Mouse (Mus musculus): Measurements from ENCODE around the gene Trpm2. TPM values are rescaled to one million over a fixed set of nuclear protein-coding genes. Genes with fewer than 3 reads are reported as not detected.

Gene Trpm2
- polyA plus RNA-seq, 1 experiment from 2014 or later = 1.7 TPM

GRCm38 (mm10) chr10:78007203-78007602, 36.8 kb upstream of the Trpm2 start:
- TF ChIP-seq EP300 (IDR thresholded peaks at IDR 0.05; ENCODE audit: low read depth) (no peak), CTCF (IDR thresholded peaks at IDR 0.05; ENCODE audit: low read depth) (no peak)
- Histone ChIP-seq H3K9ac (replicated peaks) (peak overlapping the region; percentile 70; the same call in 1 of the 2 replicates), H3K4me3 (ENCODE audit: low read depth, low read length) (peak overlapping the region; percentile 80; the same call in 1 of the 2 replicates), H3K9me3 (ENCODE audit: low read length) (no peaks in the 10 kb centered on the region), H3K27me3 (ENCODE audit: insufficient read depth, low read length) (no peaks in the 10 kb centered on the region), H3K27ac (ENCODE audit: low read depth) (peak overlapping the region; percentile 62; the same call in 1 of the 2 replicates), H3K4me1 (ENCODE audit: insufficient read depth) (peaks cover 46% of the 10 kb centered on the region), H3K4me2 (ENCODE audit: low read depth, low read length) (peak overlapping the region; percentile 87), H3K36me3 (replicated peaks; ENCODE audit: insufficient read depth, low read length) (peaks cover 12% of the 10 kb centered on the region; the same call in 1 of the 2 replicates)
- no peak for DNase-seq
- WGBS (ENCODE audit: insufficient replicate concordance) = 9% methylated on average over 7 of the region's 7 CpGs
- ATAC-seq = no peak

DNA sequence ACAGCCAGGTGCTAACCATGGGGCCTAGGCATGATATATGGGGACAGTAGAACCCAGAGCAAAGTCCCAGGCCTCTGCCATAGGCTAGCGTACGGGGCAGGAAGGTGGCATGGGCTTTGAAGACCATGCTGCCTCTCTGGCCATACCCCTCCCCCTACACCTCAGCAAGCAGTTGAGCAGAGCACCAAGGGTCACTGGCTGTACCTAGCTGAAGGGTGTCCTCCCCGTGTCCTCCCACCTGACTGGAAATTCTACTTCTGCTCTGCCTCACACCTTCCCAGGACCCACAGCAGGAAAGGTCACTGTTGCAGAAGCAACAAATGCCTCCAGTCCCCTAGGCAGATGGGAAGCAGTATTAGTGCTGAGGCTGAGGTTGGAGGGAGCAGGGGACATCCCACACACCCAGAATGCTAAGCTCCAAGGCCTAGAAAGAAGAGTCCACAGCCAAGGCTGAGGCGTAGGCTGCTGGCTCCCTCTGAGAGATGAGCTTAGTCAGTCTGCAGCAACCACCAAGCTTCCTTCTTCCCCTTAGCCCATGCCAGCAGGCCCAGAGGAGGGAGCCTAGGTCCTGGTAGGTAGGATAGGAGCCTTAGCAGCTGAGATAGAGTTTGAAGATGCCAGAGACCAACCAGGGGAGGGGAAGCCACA, 35.6 kb upstream of the Trpm2 start:
- H3K4me1 ChIP-seq (ENCODE audit: insufficient read depth) = peaks cover 46% of the 10 kb centered on the region
- ATAC-seq (no peak), DNase-seq (no peak)
- H3K9ac ChIP-seq (replicated peaks) = peak overlapping the region; percentile 32
- H3K4me3 ChIP-seq (ENCODE audit: low read depth, low read length) = no peak overlapping the region
- no peaks in the 10 kb centered on the region for H3K9me3 ChIP-seq (ENCODE audit: low read length)
- H3K27ac ChIP-seq (ENCODE audit: low read depth) = no peak overlapping the region
- peaks cover 24% of the 10 kb centered on the region for H3K36me3 ChIP-seq (replicated peaks; ENCODE audit: insufficient read depth, low read length)
- WGBS (ENCODE audit: insufficient replicate concordance) = 82% methylated on average over 4 of the region's 4 CpGs
- peak overlapping the region; percentile 10; the same call in 1 of the 2 replicates for H3K4me2 ChIP-seq (ENCODE audit: low read depth, low read length)
- TF ChIP-seq CTCF (IDR thresholded peaks at IDR 0.05; ENCODE audit: low read depth) (no peak), EP300 (IDR thresholded peaks at IDR 0.05; ENCODE audit: low read depth) (no peak)
- no peaks in the 10 kb centered on the region for H3K27me3 ChIP-seq (ENCODE audit: insufficient read depth, low read length)

- TF ChIP-seq EP300 (IDR thresholded peaks at IDR 0.05; ENCODE audit: low read depth) (no peak), CTCF (IDR thresholded peaks at IDR 0.05; ENCODE audit: low read depth) (no peak)
- no peaks in the 10 kb centered on the region for H3K27me3 ChIP-seq (ENCODE audit: insufficient read depth, low read length)
- peaks cover 42% of the 10 kb centered on the region for H3K4me1 ChIP-seq (ENCODE audit: insufficient read depth)
- peaks cover 37% of the 10 kb centered on the region for H3K36me3 ChIP-seq (replicated peaks; ENCODE audit: insufficient read depth, low read length)
- H3K4me2 ChIP-seq (ENCODE audit: low read depth, low read length) = peak overlapping the region; percentile 40
- H3K9me3 ChIP-seq (ENCODE audit: low read length) = no peaks in the 10 kb centered on the region
- DNase-seq = no peak
- 61% methylated on average over 3 of the region's 3 CpGs for WGBS (ENCODE audit: insufficient replicate concordance)
- H3K27ac ChIP-seq (ENCODE audit: low read depth) = 0 out of 2 replicates have a peak overlapping the region, but pooled peaks have one; percentile 24
- H3K4me3 ChIP-seq (ENCODE audit: low read depth, low read length) = no peak overlapping the region
- H3K9ac ChIP-seq (replicated peaks) = no peak overlapping the region; the same call in 1 of the 2 replicates
- no peak for ATAC-seq
These were observed 34.2 kb upstream of the Trpm2 start for GRCm38 (mm10) chr10:78004479-78005100.

GRCm38 (mm10) chr10:78002316-78002715, 32.0 kb upstream of the Trpm2 start:
- no peak overlapping the region for H3K27ac ChIP-seq (ENCODE audit: low read depth)
- H3K36me3 ChIP-seq (replicated peaks; ENCODE audit: insufficient read depth, low read length) = peaks cover 58% of the 10 kb centered on the region
- WGBS (ENCODE audit: insufficient replicate concordance) = 77% methylated on average over 2 of the region's 2 CpGs
- TF ChIP-seq EP300 (IDR thresholded peaks at IDR 0.05; ENCODE audit: low read depth) (no peak), CTCF (IDR thresholded peaks at IDR 0.05; ENCODE audit: low read depth) (no peak)
- DNase-seq (no peak), ATAC-seq (no peak)
- H3K4me1 ChIP-seq (ENCODE audit: insufficient read depth) = peaks cover 24% of the 10 kb centered on the region
- no peak overlapping the region for H3K4me3 ChIP-seq (ENCODE audit: low read depth, low read length)
- no peaks in the 10 kb centered on the region for H3K27me3 ChIP-seq (ENCODE audit: insufficient read depth, low read length)
- H3K9me3 ChIP-seq (ENCODE audit: low read length) = no peaks in the 10 kb centered on the region
- no peak overlapping the region for H3K9ac ChIP-seq (replicated peaks)
- H3K4me2 ChIP-seq (ENCODE audit: low read depth, low read length) = no peak overlapping the region

DNA sequence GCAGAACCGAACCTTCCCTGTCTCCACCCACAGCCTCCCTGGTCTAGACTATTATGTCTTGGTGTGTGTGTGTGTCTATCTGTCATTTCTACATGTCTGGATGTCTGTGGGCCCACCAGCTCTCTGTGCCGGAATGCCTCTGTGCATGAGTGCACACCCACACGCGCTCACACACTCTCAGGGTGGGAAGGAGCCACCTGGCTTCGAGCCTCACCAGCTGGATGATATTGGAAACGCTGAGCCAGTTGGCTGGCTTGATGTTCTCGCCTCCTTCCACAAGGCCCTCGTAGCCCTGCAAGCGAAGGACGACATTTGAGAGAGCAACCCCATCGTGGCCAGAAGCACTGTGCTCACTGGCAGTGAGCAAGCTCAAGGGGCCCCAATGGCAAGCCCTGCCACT, 31.4 kb upstream of the Trpm2 start:
- ATAC-seq (no peak), DNase-seq (no peak)
- Histone ChIP-seq H3K36me3 (replicated peaks; ENCODE audit: insufficient read depth, low read length) (peaks cover 63% of the 10 kb centered on the region), H3K27me3 (ENCODE audit: insufficient read depth, low read length) (no peaks in the 10 kb centered on the region), H3K9me3 (ENCODE audit: low read length) (no peaks in the 10 kb centered on the region), H3K4me3 (ENCODE audit: low read depth, low read length) (no peak overlapping the region), H3K27ac (ENCODE audit: low read depth) (no peak overlapping the region), H3K4me1 (ENCODE audit: insufficient read depth) (peaks cover 19% of the 10 kb centered on the region), H3K9ac (replicated peaks) (no peak overlapping the region), H3K4me2 (ENCODE audit: low read depth, low read length) (no peak overlapping the region)
- WGBS (ENCODE audit: insufficient replicate concordance) = 85% methylated on average over 11 of the region's 11 CpGs
- TF ChIP-seq EP300 (IDR thresholded peaks at IDR 0.05; ENCODE audit: low read depth) = no peak
- no peak for TF ChIP-seq CTCF (IDR thresholded peaks at IDR 0.05; ENCODE audit: low read depth)

GRCm38 (mm10) chr10:78000200-78000599, 29.8 kb upstream of the Trpm2 start:
- Histone ChIP-seq H3K27me3 (ENCODE audit: insufficient read depth, low read length) (no peaks in the 10 kb centered on the region), H3K27ac (ENCODE audit: low read depth) (no peak overlapping the region), H3K4me1 (ENCODE audit: insufficient read depth) (peaks cover 7% of the 10 kb centered on the region), H3K9me3 (ENCODE audit: low read length) (no peaks in the 10 kb centered on the region), H3K4me2 (ENCODE audit: low read depth, low read length) (no peak overlapping the region), H3K9ac (replicated peaks) (no peak overlapping the region), H3K4me3 (ENCODE audit: low read depth, low read length) (no peak overlapping the region), H3K36me3 (replicated peaks; ENCODE audit: insufficient read depth, low read length) (peaks cover 74% of the 10 kb centered on the region)
- no peak for TF ChIP-seq CTCF (IDR thresholded peaks at IDR 0.05; ENCODE audit: low read depth)
- 90% methylated on average over 5 of the region's 5 CpGs for WGBS (ENCODE audit: insufficient replicate concordance)
- ATAC-seq (no peak), DNase-seq (no peak)
